Mouse (Mus musculus): ENCODE measurements around the gene Olfr1225. TPM values are rescaled to one million over a fixed set of nuclear protein-coding genes. Genes with fewer than 3 reads are reported as not detected.
"Not testable (repeated sequence)": the region's sequence is repeated elsewhere in the genome, so short reads cannot be mapped to it uniquely, and the experiment has no call there.

Olfr1225 gene
- not detected in 2 replicates for polyA plus RNA-seq (2014; fragmentation: Nextera tagmentation; extraction: Ambion mirVana)

GRCm38 (mm10) chr2:89174569-89174968, at the start of gene Olfr1225:
Gene Olfr1225 (minus strand): TSS chr2:89174669.
- 92% methylated on average over 1 of the region's 1 CpGs for WGBS
- H3K4me3 ChIP-seq (ENCODE audit: low read depth, low read length), result no peak within 1 kb of the TSS
- no peaks in the 10 kb centered on the region for H3K36me3 ChIP-seq (ENCODE audit: control insufficient read depth, insufficient read depth, low read length)
- H3K27ac ChIP-seq (ENCODE audit: low read depth, low read length), result no peak within 1 kb of the TSS
- H3K4me2 ChIP-seq (ENCODE audit: low read depth), result no peak within 1 kb of the TSS
- no peaks in the 10 kb centered on the region for H3K4me1 ChIP-seq (ENCODE audit: control insufficient read depth, insufficient read depth, low read length)
- H3K9ac ChIP-seq (ENCODE audit: low read length), result no peak within 1 kb of the TSS
- ATAC-seq (ENCODE audit: insufficient read depth, low FRiP score, low TSS enrichment), result no peak
- DNase-seq (ENCODE audit: low spot score), result no peak
- H3K27me3 ChIP-seq (ENCODE audit: control insufficient read depth, insufficient read depth, low read length), result no peaks in the 10 kb centered on the region
- H3K9me3 ChIP-seq (ENCODE audit: control insufficient read depth, low read length), result no peaks in the 10 kb centered on the region

- no peak for DNase-seq (ENCODE audit: low spot score)
- Histone ChIP-seq H3K9me3 (ENCODE audit: control insufficient read depth, low read length) (no peaks in the 10 kb centered on the region), H3K27ac (ENCODE audit: low read depth, low read length) (no peak within 1 kb of the TSS), H3K27me3 (ENCODE audit: control insufficient read depth, insufficient read depth, low read length) (no peaks in the 10 kb centered on the region), H3K4me2 (ENCODE audit: low read depth) (no peak within 1 kb of the TSS), H3K36me3 (ENCODE audit: control insufficient read depth, insufficient read depth, low read length) (no peaks in the 10 kb centered on the region), H3K4me1 (ENCODE audit: control insufficient read depth, insufficient read depth, low read length) (no peaks in the 10 kb centered on the region), H3K4me3 (ENCODE audit: low read depth, low read length) (no peak within 1 kb of the TSS), H3K9ac (ENCODE audit: low read length) (no peak within 1 kb of the TSS)
- 70% methylated on average over 2 of the region's 2 CpGs for WGBS
- ATAC-seq (ENCODE audit: insufficient read depth, low FRiP score, low TSS enrichment), result no peak
These were observed 25.5 kb upstream of the Olfr1225 start, which contains the start of gene Olfr1226 for GRCm38 (mm10) chr2:89199948-89200347. Gene Olfr1226 (minus strand): TSS chr2:89200048.

GRCm38 (mm10) chr2:89196325-89196982, 22.0 kb upstream of the Olfr1225 start:
- WGBS, result 83% methylated on average over 3 of the region's 3 CpGs
- ATAC-seq (ENCODE audit: insufficient read depth, low FRiP score, low TSS enrichment), result no peak
- H3K4me1 ChIP-seq (ENCODE audit: control insufficient read depth, insufficient read depth, low read length), result no peaks in the 10 kb centered on the region

GRCm38 (mm10) chr2:89164711-89165110, 9.8 kb downstream of the Olfr1225 start:
- H3K4me1 ChIP-seq (ENCODE audit: control insufficient read depth, insufficient read depth, low read length); H3K27me3 ChIP-seq (ENCODE audit: control insufficient read depth, insufficient read depth, low read length); DNase-seq (ENCODE audit: low spot score); H3K27ac ChIP-seq (ENCODE audit: low read depth, low read length); H3K4me3 ChIP-seq (ENCODE audit: low read depth, low read length); H3K36me3 ChIP-seq (ENCODE audit: control insufficient read depth, insufficient read depth, low read length); H3K9me3 ChIP-seq (ENCODE audit: control insufficient read depth, low read length); H3K4me2 ChIP-seq (ENCODE audit: low read depth); H3K9ac ChIP-seq (ENCODE audit: low read length); ATAC-seq (ENCODE audit: insufficient read depth, low FRiP score, low TSS enrichment): not testable (repeated sequence)
- WGBS, result 89% methylated on average over 4 of the region's 4 CpGs

More at GRCm38 (mm10) chr2:89196325-89196982, 22.0 kb upstream of the Olfr1225 start:
- no peaks in the 10 kb centered on the region for H3K9me3 ChIP-seq (ENCODE audit: control insufficient read depth, low read length)
- no peak overlapping the region for H3K4me2 ChIP-seq (ENCODE audit: low read depth)
- no peaks in the 10 kb centered on the region for H3K27me3 ChIP-seq (ENCODE audit: control insufficient read depth, insufficient read depth, low read length)
- no peak overlapping the region for H3K9ac ChIP-seq (ENCODE audit: low read length)
- H3K27ac ChIP-seq (ENCODE audit: low read depth, low read length), result no peak overlapping the region
- H3K36me3 ChIP-seq (ENCODE audit: control insufficient read depth, insufficient read depth, low read length), result no peaks in the 10 kb centered on the region
- DNase-seq (ENCODE audit: low spot score), result no peak
- no peak overlapping the region for H3K4me3 ChIP-seq (ENCODE audit: low read depth, low read length)

GRCm38 (mm10) chr2:89163991-89164390, 10.5 kb downstream of the Olfr1225 start, which contains the start of gene Olfr1224-ps1:
Gene Olfr1224-ps1 (minus strand): TSS chr2:89164091.
- WGBS, result 96% methylated on average over 8 of the region's 8 CpGs

GRCm38 (mm10) chr2:89151460-89151859, 23.0 kb downstream of the Olfr1225 start, which contains the start of gene Olfr1223:
Gene Olfr1223 (minus strand): TSS chr2:89151560.
- H3K36me3 ChIP-seq (ENCODE audit: control insufficient read depth, insufficient read depth, low read length), result no peaks in the 10 kb centered on the region
- 83% methylated on average over 1 of the region's 1 CpGs for WGBS
- no peaks in the 10 kb centered on the region for H3K27me3 ChIP-seq (ENCODE audit: control insufficient read depth, insufficient read depth, low read length)
- H3K9ac ChIP-seq (ENCODE audit: low read length), result no peak within 1 kb of the TSS
- H3K9me3 ChIP-seq (ENCODE audit: control insufficient read depth, low read length), result no peaks in the 10 kb centered on the region
- no peak for DNase-seq (ENCODE audit: low spot score)
- no peak within 1 kb of the TSS for H3K4me2 ChIP-seq (ENCODE audit: low read depth)
- H3K4me1 ChIP-seq (ENCODE audit: control insufficient read depth, insufficient read depth, low read length), result no peaks in the 10 kb centered on the region
- H3K4me3 ChIP-seq (ENCODE audit: low read depth, low read length), result no peak within 1 kb of the TSS
- ATAC-seq (ENCODE audit: insufficient read depth, low FRiP score, low TSS enrichment), result no peak
- no peak within 1 kb of the TSS for H3K27ac ChIP-seq (ENCODE audit: low read depth, low read length)

More at GRCm38 (mm10) chr2:89163991-89164390, 10.5 kb downstream of the Olfr1225 start, which contains the start of gene Olfr1224-ps1:
- not testable (repeated sequence) for H3K27ac ChIP-seq (ENCODE audit: low read depth, low read length); H3K9me3 ChIP-seq (ENCODE audit: control insufficient read depth, low read length); H3K4me1 ChIP-seq (ENCODE audit: control insufficient read depth, insufficient read depth, low read length); DNase-seq (ENCODE audit: low spot score); H3K9ac ChIP-seq (ENCODE audit: low read length); H3K36me3 ChIP-seq (ENCODE audit: control insufficient read depth, insufficient read depth, low read length); ATAC-seq (ENCODE audit: insufficient read depth, low FRiP score, low TSS enrichment); H3K4me3 ChIP-seq (ENCODE audit: low read depth, low read length); H3K27me3 ChIP-seq (ENCODE audit: control insufficient read depth, insufficient read depth, low read length); H3K4me2 ChIP-seq (ENCODE audit: low read depth)

GRCm38 (mm10) chr2:89132954-89133353, 41.5 kb downstream of the Olfr1225 start, which contains the start of gene Olfr1222:
Gene Olfr1222 (minus strand): TSS chr2:89133054.
- no peak within 1 kb of the TSS for H3K4me3 ChIP-seq (ENCODE audit: low read depth, low read length)
- no peaks in the 10 kb centered on the region for H3K36me3 ChIP-seq (ENCODE audit: control insufficient read depth, insufficient read depth, low read length)
- H3K4me1 ChIP-seq (ENCODE audit: control insufficient read depth, insufficient read depth, low read length), result no peaks in the 10 kb centered on the region
- H3K9me3 ChIP-seq (ENCODE audit: control insufficient read depth, low read length), result no peaks in the 10 kb centered on the region
- 83% methylated on average over 3 of the region's 3 CpGs for WGBS
- H3K27me3 ChIP-seq (ENCODE audit: control insufficient read depth, insufficient read depth, low read length), result no peaks in the 10 kb centered on the region
- ATAC-seq (ENCODE audit: insufficient read depth, low FRiP score, low TSS enrichment) (no peak), DNase-seq (ENCODE audit: low spot score) (no peak)
- H3K9ac ChIP-seq (ENCODE audit: low read length), result no peak within 1 kb of the TSS
- H3K27ac ChIP-seq (ENCODE audit: low read depth, low read length), result no peak within 1 kb of the TSS
- H3K4me2 ChIP-seq (ENCODE audit: low read depth), result no peak within 1 kb of the TSS

Data from neural tube, embryonic 11.5 days (tissue).